Mouse (Mus musculus) mouse embryonic stem cell (cell line): ENCODE data around the gene H2-Oa.

ENCODE experiments used
- in situ Hi-C, 2 experiments: fragments of 300-500 bp; cut with MboI; formaldehyde crosslinking; loops; 1 replicate in 1 of 2; 3 replicates in 1 of 2; pipeline ENCODE4 v1.14.3; 2019 to 2020; ENCODE audit warnings: low sequenced_read_pairs in 2 of 2, low pct_unique_long_range_greater_than_20kb in 1 of 2, mixed read lengths in 1 of 2; ENCODE audit not compliant: unreplicated experiment in 1 of 2

The H2-Oa gene

DNA sequence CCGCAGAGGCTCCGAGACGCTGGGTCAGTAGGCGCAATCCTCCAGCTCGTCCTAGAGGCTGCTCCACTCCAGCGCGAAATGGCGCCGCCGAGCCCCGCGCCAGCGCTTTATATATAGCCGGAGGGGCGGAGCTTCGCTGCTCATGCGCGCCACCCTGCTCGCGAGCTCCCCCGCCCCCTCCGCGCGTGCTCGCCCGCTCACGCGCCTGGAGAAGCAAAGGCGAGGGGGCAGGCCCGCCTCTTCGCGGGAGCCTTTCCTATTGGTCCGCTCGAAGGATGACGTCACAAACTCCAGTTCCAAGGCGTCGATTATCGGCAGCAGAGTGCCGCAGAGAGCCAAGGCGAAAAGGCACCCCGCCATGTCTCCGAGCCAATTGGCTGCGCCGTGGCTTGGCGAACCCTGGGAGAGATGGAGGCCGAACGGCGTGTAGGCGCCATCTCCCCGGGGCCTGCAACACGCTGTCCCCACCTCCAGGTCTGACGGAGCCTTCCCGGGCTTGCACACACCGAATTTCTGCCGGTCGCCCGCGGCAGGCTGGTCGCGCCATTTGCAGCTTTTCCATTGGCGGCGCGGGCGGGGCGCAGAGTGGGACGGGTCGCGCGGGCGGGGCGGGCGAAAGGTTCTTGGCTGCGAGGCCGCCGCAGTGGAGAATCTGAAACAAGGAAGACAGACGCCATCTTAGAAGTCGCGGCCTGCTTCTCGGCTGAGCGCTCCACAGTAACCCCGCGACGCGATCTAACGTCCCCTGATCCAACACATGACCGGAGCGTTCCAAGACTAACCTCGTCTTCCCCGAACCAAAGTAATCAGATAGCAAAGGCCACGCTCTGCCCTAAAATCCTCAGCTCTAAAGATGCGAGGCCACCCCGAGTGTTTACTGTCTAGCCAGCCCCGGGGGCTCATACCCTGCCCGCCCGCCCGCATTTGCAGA lies 27.4 kb downstream of the H2-Oa start, which contains the start of gene H2-DMa:
Gene H2-DMa, plus strand, starts transcription at position 293 of the 931 bp plus-strand sequence.
- in situ Hi-C loops = no loop called here

DNA sequence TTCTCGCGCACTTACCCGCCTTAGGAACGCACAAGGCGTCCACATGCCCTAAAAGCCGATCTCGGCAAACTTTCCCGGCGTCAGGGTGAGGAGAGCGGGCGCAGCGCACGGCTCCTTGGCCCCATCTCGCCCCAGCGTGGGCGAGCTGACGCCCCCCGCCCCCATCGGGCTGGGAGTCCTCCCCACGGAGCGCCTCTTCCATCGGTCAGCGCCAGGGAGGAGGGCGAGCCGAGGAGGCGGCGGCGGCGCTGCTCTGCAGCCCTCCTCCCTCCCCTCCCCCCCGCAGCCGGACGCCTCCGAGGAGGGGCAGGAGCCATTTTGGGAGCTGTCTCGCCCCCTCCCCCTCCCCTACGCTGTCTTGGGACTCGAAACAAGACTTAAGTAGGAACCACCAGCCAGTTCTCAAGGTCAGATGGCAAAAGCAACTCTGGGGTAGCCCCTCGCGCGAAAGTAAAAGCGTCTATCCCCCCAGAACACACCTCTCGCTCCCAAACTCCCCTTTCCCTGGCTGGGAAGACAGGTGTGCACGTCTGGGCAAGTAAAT lies 28.1 kb downstream of the H2-Oa start:
- in situ Hi-C loops = no loop called here

DNA sequence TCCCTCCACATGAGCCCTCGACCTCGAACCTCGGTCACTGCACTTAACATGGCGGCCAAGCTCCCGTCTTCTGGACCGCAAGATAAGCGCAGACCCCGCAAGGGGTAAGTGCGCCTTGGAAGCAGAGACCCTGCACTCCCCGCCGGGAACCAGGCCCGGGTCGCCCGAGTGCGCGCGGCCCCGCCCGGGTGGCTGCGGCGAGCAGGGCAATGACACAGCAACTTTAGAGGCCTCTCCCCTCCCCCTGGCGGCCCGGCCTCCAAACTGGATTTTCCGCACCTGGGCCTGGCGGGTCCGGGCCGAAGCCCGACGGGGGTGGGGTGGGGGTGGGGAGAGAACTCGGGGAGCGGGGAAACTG lies 28.7 kb downstream of the H2-Oa start:
- in situ Hi-C loops = no loop called here

DNA sequence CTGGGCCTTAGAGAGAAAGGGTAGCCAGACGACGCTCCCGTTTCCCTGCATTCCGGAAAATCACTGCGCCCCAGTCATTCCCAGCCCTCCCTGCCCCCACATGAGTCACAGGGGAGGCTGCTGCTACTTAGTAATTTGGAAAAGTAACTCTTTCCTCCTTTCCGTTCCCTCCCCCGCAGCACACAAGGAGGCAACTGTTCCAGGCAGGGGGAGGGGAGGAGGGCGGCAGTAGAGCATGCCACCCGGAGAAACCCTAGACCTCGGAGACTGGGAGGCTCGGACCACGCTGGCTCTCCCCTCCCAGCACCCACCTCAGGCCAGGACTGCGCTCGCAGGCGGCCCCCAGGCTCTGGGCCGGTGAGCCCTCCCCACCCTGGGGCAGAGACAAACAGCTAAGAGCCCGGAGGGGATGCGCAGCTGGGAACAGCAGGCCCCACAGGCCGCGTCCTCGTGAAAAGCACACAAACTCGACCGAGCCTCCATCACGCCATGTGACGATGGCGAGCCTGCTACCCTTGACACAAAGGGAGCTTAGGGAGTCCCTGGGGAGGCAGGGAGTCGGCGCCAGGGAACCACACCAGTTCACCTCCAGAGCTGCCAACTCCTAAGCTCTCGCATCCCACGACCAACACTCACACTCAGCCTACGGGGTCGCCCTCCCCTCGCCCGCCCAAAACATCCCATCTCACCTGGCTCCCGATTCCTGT lies 29.2 kb downstream of the H2-Oa start:
- in situ Hi-C loops = no loop called here

DNA sequence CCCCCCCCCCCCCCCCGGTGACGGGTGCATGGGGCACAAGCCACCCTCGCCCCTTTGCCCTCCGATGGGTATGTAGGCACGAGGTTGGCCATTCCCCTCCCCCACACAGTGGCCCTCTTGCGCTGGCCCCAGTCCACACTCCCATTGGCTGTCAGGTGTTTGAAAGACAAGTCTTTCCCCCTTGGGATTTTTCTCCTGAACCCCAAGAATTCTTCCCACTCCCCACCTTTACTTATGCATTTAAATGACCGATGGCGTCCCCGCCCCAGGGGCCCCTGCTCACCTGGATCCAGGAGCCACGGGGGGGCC lies 29.7 kb downstream of the H2-Oa start:
- in situ Hi-C loops = no loop called here

DNA sequence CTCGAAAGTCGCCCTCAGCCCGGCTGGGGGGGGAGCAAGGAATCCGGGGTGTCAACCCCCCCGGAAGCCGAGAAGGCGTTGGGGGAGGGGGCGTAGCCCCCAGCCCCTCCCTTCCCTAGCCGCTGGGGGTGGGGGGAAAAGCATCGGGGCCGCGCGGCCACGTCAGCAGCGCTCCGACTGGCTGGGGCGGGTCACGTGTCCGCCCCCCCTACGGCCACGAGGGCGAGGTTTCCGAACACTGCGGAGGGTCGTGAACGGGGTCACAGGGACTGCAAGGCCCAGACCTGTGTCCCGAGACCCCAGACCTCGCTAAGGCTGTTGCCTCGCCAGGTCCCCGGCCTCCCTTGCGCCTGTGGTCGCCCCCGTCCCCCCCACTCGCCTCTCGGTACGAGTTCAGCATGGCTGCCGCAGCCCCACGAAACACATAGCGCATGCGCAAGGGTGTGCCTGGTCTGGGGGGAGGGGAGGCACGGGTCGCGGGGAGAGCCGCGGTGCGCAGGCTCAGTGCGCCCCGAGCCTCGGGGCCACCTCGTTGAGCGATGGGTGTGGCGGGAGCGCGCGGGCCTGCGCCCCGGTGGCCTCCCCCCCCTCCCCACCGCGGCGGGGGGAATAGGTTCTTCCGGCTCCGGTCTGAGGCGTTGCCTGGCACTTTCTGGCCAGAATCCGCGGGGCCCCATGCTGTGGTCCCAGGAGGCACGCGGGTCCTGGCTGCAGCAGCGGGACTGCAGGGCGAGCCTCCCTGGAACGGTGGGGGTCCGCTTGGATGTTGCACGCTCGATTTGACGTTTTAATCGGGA lies 30.2 kb downstream of the H2-Oa start, which contains the start of gene Brd2:
Gene Brd2, minus strand, starts transcription at position 447 of the 797 bp plus-strand sequence.
- in situ Hi-C loops = no loop called here

DNA sequence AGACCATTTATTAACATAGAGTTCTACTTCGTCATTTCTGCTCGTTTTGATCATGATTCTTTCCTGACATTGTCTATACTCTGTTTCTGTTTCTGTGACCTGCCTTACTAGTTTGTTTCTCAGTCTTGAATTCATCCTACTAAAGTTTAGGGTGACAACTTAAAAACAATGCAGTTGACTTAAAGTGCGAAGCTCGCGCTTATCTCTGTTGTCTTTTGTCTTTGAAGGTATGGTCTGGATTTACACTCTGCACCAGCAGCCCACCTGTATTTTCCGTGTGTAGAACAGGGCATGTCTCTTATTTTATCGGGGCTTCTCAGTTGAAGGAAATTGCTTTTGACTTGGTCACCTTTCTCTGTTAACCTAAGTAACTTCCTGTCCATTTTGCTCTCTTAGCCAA lies 31.0 kb downstream of the H2-Oa start:
- in situ Hi-C loops = no loop called here

DNA sequence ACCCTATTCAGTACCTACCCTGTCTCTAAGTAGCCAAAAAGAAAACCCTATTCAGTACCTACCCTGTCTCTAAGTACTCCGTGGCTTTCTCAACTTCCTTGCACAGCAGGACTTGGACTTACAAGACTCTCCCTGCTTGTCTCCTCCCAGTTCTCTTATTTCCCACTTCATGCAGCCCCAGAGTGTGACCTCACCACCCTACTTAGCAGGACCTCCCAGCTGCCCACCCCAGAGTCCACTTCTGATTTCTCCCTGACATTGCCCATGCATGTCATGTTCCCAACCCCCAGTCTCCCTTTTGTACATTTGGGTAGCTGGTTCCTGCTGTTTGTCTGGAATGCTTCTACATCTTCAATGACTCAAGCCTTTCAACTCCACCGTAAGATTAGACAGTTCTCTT lies 31.4 kb downstream of the H2-Oa start:
- in situ Hi-C loops = no loop called here

DNA sequence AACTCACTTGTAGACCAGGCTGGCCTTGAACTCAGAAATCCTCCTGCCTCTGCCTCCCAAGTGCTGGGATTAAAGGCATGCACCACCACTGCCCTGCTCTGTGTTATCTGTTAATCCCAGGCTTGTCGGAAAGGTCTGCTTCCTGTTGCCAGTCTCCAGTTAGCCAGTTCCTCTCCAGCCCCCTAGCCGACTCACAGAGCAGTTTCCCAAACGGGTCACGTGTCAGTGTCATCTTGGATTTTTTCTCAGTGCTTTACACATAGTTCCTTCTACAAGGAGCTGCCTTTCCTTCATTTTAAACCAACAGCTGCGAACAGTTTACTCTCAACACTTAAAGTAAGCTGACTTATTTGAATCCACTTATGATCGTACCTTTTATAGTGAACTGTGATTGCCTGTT lies 32.5 kb downstream of the H2-Oa start:
- in situ Hi-C loops = no loop called here

DNA sequence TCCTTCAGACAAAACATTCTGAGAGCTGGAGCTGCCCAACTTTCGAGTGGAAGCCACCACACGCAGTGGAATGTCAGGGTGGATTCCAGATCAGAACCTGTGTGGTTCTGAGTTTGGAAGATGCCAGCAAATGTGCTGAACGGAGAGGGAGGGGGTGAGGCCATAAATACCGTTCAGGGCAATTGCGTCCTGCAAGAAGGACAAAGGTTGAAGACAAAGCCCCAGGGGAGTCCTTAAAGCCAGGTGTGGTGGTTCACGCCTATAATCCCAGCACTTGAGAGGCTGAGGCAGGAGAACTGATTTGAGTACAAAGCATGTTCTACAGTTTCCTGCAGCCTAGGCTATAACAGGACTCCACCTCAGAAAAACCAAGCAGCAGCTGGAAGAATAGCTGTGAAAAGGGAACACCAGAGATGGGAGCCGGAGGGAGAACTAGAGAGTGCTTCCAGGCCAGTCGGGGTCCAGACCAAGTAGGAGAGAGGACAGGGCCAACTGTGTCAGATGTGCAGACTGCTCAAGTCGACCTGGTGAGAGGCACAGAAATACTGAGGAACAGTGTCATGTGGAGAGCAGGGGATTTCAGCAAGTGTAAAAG lies 34.8 kb downstream of the H2-Oa start:
- in situ Hi-C loops = no loop called here

DNA sequence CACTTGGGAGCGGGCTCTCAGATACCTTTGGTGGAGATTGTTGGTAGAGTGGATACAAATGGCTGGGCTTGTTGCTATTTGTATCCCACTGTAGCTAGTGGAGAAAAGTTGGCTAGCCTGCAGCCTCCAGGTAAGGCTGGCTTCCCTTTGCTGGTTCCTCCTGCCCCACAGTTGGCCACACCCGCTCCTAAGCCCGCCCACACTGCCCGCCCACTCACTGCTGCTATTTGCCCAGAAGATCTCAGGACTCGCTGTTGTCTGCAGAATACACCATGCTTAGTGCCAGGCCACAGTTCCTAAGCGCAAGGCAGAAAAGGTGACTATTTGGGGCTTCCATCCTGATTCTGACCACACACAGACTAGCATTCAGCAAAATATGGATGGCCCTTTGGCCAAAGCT lies 35.3 kb downstream of the H2-Oa start:
- in situ Hi-C loops = no loop called here

DNA sequence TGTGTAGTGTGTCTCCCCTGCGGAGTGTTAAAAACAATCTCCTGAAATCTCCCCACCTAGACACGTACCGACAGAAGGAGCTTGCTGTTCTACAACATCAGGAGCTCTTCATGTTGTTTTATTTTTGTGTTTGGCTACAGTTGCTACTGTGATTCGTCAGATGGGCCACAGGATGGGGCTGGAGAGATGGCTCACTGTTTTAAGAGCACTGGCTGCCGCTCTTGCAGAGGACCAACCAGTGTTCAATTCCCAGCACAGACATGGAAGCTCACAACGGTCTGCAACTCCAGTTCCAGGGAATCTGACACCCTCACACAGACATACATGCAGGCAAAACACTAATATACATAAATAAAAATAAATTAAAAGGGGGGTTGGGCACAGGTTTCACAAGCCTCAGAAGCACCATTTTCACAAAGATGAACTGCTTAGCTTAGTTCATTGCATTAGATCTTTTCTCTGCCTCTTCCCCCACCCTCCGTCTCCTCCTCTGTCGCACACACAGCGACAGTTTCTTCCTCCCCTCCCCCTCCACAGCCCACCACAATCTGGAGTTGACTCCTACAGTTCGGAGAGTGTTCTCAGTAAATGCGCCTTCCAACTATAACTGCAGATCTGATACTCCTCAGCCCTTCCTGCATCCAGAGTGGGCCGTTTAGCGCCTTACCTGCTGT lies 36.3 kb downstream of the H2-Oa start:
- in situ Hi-C loops = no loop called here

DNA sequence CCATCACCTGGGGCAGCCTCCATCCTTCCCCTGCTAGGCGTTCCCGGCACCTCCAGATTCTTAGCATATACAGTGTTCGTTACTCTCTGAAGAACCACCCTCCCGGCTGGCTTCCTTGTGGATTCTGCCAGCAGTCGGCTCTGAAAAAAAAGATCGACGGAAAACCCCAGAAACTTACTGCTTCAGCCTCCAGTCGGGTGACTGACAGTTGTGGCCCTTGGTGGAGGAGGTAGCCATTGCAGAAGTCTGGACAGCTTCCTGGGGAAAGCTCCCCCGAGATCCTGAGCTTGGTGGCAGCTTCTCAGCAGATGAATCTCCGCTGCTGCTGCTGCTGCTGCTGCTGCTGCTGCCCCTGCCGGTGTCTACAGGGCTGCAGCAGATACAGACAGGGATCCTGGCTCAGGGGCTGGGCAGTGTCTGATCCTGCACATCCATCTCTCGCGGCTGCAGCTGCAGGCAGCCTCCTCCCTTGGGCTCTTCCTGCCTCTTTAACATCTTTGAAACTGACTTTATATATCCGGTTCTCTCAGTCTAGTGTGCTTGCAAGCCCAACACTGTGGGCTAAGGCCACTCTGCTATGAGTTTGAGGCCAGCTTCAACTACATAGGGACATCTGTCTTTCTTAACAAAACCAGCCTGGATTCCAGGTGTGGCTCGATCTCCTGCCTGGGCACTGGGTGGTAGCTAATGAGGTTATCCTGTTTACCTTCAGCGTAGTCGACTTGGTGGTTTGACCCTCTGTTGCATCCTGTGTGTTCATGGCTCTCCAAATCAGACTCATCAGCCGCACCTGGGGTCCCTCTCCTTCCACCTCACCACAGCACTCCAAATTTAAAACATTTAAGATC lies 37.0 kb downstream of the H2-Oa start:
- in situ Hi-C loops = no loop called here

DNA sequence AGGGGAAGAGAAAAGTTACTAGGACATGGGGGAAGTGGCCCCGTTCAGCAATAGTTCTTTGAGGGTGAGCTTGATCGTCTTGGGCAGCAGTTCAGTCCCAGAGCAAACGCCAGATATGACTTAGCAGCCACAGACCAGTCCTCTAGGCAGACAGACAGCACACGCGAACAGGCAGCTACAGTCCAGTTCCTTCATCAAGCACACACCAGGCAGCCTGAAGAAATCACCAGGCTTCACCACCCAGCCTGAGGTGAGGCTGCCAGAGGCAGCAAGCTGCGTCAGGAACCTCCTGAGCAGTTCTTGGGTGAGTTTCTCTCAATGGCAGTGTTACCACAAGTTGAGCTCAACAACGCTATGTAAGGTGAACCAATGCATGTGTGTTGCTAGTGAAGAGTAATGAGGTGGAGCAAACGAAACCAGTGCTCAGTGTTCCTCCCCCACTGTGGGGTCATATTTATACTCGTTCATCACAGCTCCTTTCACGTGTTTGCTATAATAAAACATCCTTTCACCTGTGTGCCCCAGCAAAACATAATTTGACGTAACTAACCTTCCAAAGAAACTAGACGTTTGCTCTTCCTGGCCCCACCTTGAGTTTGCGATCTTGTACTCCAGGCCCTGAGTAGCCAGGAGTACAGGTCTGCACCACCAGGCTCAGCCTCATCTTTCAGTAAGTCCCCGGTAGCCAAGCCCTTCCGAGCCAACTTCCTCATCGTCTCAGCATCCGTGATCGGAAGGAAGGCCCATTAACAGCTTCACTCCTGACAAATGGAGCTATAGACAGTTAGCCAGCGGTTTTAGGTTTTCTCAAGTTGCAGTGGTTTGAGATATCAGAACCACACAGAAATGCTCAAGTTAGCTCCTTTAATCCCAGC lies 38.2 kb downstream of the H2-Oa start:
- in situ Hi-C loops = no loop called here

DNA sequence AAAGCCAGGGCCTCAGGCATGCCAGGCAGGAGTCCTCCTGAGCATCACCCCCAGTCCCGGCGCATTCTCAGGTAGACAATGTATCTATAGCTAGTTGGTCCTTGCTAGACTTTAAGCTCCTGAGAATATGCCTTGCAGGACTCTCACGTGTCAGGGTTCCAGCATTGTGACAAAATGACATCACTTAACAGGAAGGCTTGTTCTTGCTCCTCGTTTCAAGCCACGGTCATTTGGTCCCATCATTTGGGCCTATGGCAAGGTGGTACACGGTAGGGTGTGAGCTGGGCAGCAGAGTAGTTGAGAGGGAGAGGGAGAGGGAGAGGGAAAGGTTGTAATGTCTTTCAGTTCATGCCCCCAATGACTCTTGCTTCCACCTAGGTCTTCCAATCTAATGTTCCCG lies 39.8 kb downstream of the H2-Oa start:
- in situ Hi-C loops = no loop called here

DNA sequence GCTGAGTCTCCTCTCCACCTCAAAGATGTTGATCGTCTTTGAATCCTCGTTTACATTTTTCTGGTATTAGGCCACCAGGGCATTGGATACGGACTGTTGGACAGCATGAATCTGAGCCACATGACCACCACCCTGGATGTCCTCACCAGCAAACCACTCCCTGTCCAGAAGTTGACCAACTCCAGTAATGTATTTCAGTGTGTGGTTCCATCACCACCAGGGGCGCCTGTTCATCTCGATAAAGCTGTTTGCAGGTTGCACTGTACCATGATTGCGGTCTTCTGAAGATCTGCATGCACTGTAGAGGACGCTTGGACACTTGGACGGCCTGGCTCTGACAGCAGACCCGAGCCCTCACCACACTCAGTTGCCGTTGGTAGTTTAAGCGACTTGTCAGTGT lies 41.1 kb downstream of the H2-Oa start:
- in situ Hi-C loops = no loop called here
